Mouse (Mus musculus) kidney, embryonic 16.5 days (tissue): Measurements from ENCODE around the gene Manf. TPM values are rescaled to one million over a fixed set of nuclear protein-coding genes. Genes with fewer than 3 reads are reported as not detected.
A peak's percentile ranks its signal among the peaks of the same experiment; 100 is the strongest.

ENCODE experiments used
- ATAC-seq: fragments of 200-750 bp; cut with Nextera tagmentation; 2 replicates; pipeline ENCODE4 v1.8.0; 2017; ENCODE audit warnings: moderate TSS enrichment; ENCODE audit not compliant: low FRiP score, low TSS enrichment
- H3K27ac ChIP-seq: fragments of 300-500 bp; sonication (generic); 2 replicates; pipeline ENCODE4 v1.5.1; 2014; ENCODE audit warnings: low read length
- H3K27me3 ChIP-seq: fragments of 300-500 bp; sonication (generic); 2 replicates; pipeline ENCODE4 v1.6.1; 2014; ENCODE audit warnings: low read length, control low read depth, mixed read lengths; ENCODE audit not compliant: insufficient read depth
- H3K36me3 ChIP-seq: fragments of 300-500 bp; sonication (generic); 2 replicates; pipeline ENCODE4 v1.6.1; 2014; ENCODE audit warnings: low read length, control low read depth, mixed read lengths; ENCODE audit not compliant: insufficient read depth
- H3K4me1 ChIP-seq: fragments of 300-500 bp; sonication (generic); 2 replicates; pipeline ENCODE4 v1.6.1; 2014; ENCODE audit warnings: low read length, control low read depth, mixed read lengths; ENCODE audit not compliant: insufficient read depth
- H3K4me2 ChIP-seq: fragments of 300-500 bp; sonication (generic); replicated peaks from 2 replicates; pipeline ENCODE4 v1.6.1; 2014; ENCODE audit warnings: low read depth, low read length
- H3K4me3 ChIP-seq: fragments of 300-500 bp; sonication (generic); 2 replicates; pipeline ENCODE4 v1.5.1; 2014; ENCODE audit warnings: mild to moderate bottlenecking, low read length
- H3K9ac ChIP-seq: fragments of 300-500 bp; sonication (generic); replicated peaks from 2 replicates; pipeline ENCODE4 v1.6.1; 2014; ENCODE audit warnings: low read length
- H3K9me3 ChIP-seq: fragments of 300-500 bp; sonication (generic); 2 replicates; pipeline ENCODE4 v1.6.1; 2016; ENCODE audit warnings: low read length, control low read depth
- WGBS: fragments of 180-500 bp; shearing (Covaris S2); extraction: QIAGEN DNeasy Blood & Tissue Kit; methylation state at CpG from one replicate; pipeline ENCODE4 v1.1.7; 2014; 5-methylcytosine and 5-hydroxymethylcytosine counted together
- polyA plus RNA-seq: library from polyadenylated mRNA; unstranded; fragments of >200 nt; fragmentation: Nextera tagmentation; extraction: Ambion mirVana; gene quantifications from 2 replicates; pipeline ENCODE4 v1.2.1, GENCODE M21; 2015

Manf gene
- polyA plus RNA-seq, 1 experiment from 2014 or later, result 327 TPM

- H3K9me3 ChIP-seq, result no peaks in the 10 kb centered on the region
- H3K4me3 ChIP-seq, result no peak overlapping the region
- no peak overlapping the region for H3K27ac ChIP-seq
- WGBS, result 92% methylated on average over 11 of the region's 11 CpGs
- H3K36me3 ChIP-seq, result peaks cover 61% of the 10 kb centered on the region
- no peak overlapping the region for H3K4me2 ChIP-seq
- no peak for ATAC-seq
- H3K27me3 ChIP-seq, result no peaks in the 10 kb centered on the region
- H3K9ac ChIP-seq, result no peak overlapping the region
- no peaks in the 10 kb centered on the region for H3K4me1 ChIP-seq
These were observed 33.7 kb downstream of the Manf start for GRCm38 (mm10) chr9:106858036-106858435.

GRCm38 (mm10) chr9:106856664-106857063, 35.1 kb downstream of the Manf start:
- 90% methylated on average over 3 of the region's 3 CpGs for WGBS
- Histone ChIP-seq H3K9me3 (no peaks in the 10 kb centered on the region), H3K27ac (no peak overlapping the region), H3K36me3 (peaks cover 60% of the 10 kb centered on the region), H3K4me3 (no peak overlapping the region), H3K4me1 (no peaks in the 10 kb centered on the region), H3K4me2 (no peak overlapping the region), H3K27me3 (no peaks in the 10 kb centered on the region), H3K9ac (no peak overlapping the region)
- no peak for ATAC-seq

GRCm38 (mm10) chr9:106842800-106843199, 49.0 kb downstream of the Manf start:
- Histone ChIP-seq H3K9ac (no peak overlapping the region), H3K4me3 (no peak overlapping the region), H3K27ac (no peak overlapping the region), H3K36me3 (peaks cover 49% of the 10 kb centered on the region), H3K4me1 (no peaks in the 10 kb centered on the region), H3K4me2 (no peak overlapping the region), H3K27me3 (no peaks in the 10 kb centered on the region), H3K9me3 (no peaks in the 10 kb centered on the region)
- 93% methylated on average over 6 of the region's 6 CpGs for WGBS
- no peak for ATAC-seq

GRCm38 (mm10) chr9:106840569-106840968, 51.2 kb downstream of the Manf start:
- Histone ChIP-seq H3K36me3 (peaks cover 60% of the 10 kb centered on the region), H3K4me1 (no peaks in the 10 kb centered on the region), H3K4me2 (no peak overlapping the region), H3K4me3 (no peak overlapping the region), H3K9ac (no peak overlapping the region), H3K27ac (no peak overlapping the region), H3K27me3 (no peaks in the 10 kb centered on the region), H3K9me3 (no peaks in the 10 kb centered on the region)
- ATAC-seq, result no peak
- WGBS, result 97% methylated on average over 1 of the region's 1 CpGs

GRCm38 (mm10) chr9:106822381-106823104, 69.2 kb downstream of the Manf start:
- H3K9ac ChIP-seq, result peak overlapping the region; percentile 93
- H3K4me1 ChIP-seq, result peaks cover 6% of the 10 kb centered on the region
- H3K4me3 ChIP-seq, result peak overlapping the region; percentile 86
- H3K27me3 ChIP-seq, result no peaks in the 10 kb centered on the region
- 1% methylated on average over 32 of the region's 32 CpGs for WGBS
- no peaks in the 10 kb centered on the region for H3K36me3 ChIP-seq
- ATAC-seq, result peak; percentile 87
- peak overlapping the region; percentile 73 for H3K4me2 ChIP-seq
- no peaks in the 10 kb centered on the region for H3K9me3 ChIP-seq
- H3K27ac ChIP-seq, result peak overlapping the region; percentile 90

GRCm38 (mm10) chr9:106821618-106822380, 70.0 kb downstream of the Manf start, which contains the start of gene Dcaf1:
Gene Dcaf1 (plus strand): TSS chr9:106821874.
- under 1% methylated on average over 54 of the region's 71 CpGs for WGBS
- Histone ChIP-seq H3K4me2 (peak within 1 kb of the TSS; percentile 73), H3K36me3 (no peaks in the 10 kb centered on the region), H3K9me3 (no peaks in the 10 kb centered on the region), H3K4me3 (peak within 1 kb of the TSS; percentile 86), H3K27ac (peak within 1 kb of the TSS; percentile 90), H3K9ac (peak within 1 kb of the TSS; percentile 93), H3K4me1 (peaks cover 6% of the 10 kb centered on the region), H3K27me3 (no peaks in the 10 kb centered on the region)
- ATAC-seq, result peak; percentile 97

- no peak overlapping the region for H3K27ac ChIP-seq
- no peaks in the 10 kb centered on the region for H3K27me3 ChIP-seq
- WGBS, result 48% methylated on average over 15 of the region's 15 CpGs
- peaks cover 6% of the 10 kb centered on the region for H3K4me1 ChIP-seq
- peak overlapping the region; percentile 62 for H3K4me2 ChIP-seq
- no peaks in the 10 kb centered on the region for H3K36me3 ChIP-seq
- no peaks in the 10 kb centered on the region for H3K9me3 ChIP-seq
- H3K4me3 ChIP-seq, result peak overlapping the region; percentile 86
- no peak for ATAC-seq
- H3K9ac ChIP-seq, result peak overlapping the region; percentile 76
These were observed 70.6 kb downstream of the Manf start for GRCm38 (mm10) chr9:106821050-106821617.

- Histone ChIP-seq H3K4me2 (no peak overlapping the region), H3K27ac (no peak overlapping the region), H3K9ac (no peak overlapping the region), H3K4me1 (peaks cover 6% of the 10 kb centered on the region), H3K27me3 (no peaks in the 10 kb centered on the region), H3K36me3 (no peaks in the 10 kb centered on the region), H3K4me3 (no peak overlapping the region), H3K9me3 (no peaks in the 10 kb centered on the region)
- ATAC-seq, result no peak
- WGBS, result 96% methylated on average over 1 of the region's 1 CpGs
These were observed 72.6 kb downstream of the Manf start for GRCm38 (mm10) chr9:106819201-106819600.

GRCm38 (mm10) chr9:106818191-106818590, 73.6 kb downstream of the Manf start:
- no peak overlapping the region for H3K4me3 ChIP-seq
- no peak overlapping the region for H3K4me2 ChIP-seq
- no peaks in the 10 kb centered on the region for H3K36me3 ChIP-seq
- H3K27ac ChIP-seq, result no peak overlapping the region
- WGBS, result 83% methylated on average over 6 of the region's 6 CpGs
- peaks cover 5% of the 10 kb centered on the region for H3K4me1 ChIP-seq
- H3K9me3 ChIP-seq, result no peaks in the 10 kb centered on the region
- no peak overlapping the region for H3K9ac ChIP-seq
- no peaks in the 10 kb centered on the region for H3K27me3 ChIP-seq
- no peak for ATAC-seq
